Mouse (Mus musculus) skeletal muscle tissue, postnatal 0 days (tissue): Measurements from ENCODE around the gene Hint2. TPM values are rescaled to one million over a fixed set of nuclear protein-coding genes. Genes with fewer than 3 reads are reported as not detected.

Experiments
- microRNA-seq, 2 experiments: library from miRNA; unstranded; fragments of <30 nt; microRNA quantifications; one replicate each; pipeline ENCODE4; 2016
- polyA plus RNA-seq: library from polyadenylated mRNA; unstranded; fragments of >200 nt; fragmentation: Nextera tagmentation; extraction: Ambion mirVana; gene quantifications from 2 replicates; pipeline ENCODE4 v1.2.1, GENCODE M21; 2015

Gene Hint2
- polyA plus RNA-seq = 205 and 218 TPM in 2 replicates

DNA sequence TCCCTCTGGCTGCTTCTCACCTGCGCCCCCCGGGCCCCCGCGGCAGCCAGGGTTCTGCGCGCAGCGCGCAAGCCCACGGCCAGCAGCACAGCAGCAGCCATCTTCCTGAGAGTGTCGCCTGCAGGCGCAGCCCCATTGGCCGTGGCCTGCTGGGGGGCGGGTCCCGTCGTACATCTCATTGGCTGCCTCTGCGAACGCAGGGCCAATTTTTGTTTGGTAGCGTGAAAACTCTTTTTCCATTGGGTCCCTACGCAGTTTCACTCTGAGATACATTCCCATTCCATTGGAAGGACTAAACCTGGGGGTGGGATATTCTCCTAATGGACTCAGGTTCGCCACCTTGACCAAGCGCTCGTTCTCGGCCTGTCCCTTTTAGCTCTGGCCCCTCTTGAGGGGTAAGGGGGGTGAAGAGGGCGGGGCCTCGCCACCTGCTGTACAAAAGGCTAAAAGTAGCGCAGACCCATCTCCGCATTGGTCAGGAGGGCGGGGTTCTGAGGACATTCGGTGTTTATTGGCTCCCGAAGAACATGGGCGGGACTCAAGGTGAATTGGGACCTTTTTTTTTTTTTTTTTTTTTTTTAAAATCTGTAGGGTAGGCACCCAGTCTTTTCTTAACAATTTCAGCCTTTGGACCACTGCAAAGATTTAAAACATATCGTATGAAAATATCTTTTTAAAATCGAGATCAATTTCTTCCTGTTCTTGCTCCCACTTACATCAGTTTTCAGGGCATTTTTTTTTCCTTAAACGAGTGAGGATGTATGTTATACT, at the start of gene Hint2:
Gene Hint2, minus strand, starts transcription at position 128 of the 771 bp plus-strand sequence.

DNA sequence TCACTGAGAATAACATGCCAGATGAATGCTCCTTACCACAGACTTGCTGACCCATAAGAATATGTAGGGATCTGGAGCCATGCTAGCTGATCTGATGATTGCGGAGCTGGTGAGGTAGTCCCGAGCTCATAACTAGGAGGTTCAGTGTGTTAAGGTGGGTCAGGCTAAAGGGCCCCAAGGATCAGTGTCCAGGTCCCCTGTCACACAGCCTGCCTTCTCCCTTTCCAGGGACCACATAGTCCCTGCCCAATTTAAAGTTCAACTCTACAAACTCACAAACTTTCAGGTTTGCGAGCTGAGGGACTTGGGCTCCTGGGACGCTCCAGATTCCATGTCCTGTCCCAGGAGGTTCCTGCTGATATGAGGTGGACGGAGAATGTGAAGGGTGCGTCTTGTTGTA, 44.4 kb upstream of the Hint2 start, which contains the start of gene Olfr70:
Gene Olfr70, minus strand, starts transcription at position 101 of the 400 bp plus-strand sequence.

DNA sequence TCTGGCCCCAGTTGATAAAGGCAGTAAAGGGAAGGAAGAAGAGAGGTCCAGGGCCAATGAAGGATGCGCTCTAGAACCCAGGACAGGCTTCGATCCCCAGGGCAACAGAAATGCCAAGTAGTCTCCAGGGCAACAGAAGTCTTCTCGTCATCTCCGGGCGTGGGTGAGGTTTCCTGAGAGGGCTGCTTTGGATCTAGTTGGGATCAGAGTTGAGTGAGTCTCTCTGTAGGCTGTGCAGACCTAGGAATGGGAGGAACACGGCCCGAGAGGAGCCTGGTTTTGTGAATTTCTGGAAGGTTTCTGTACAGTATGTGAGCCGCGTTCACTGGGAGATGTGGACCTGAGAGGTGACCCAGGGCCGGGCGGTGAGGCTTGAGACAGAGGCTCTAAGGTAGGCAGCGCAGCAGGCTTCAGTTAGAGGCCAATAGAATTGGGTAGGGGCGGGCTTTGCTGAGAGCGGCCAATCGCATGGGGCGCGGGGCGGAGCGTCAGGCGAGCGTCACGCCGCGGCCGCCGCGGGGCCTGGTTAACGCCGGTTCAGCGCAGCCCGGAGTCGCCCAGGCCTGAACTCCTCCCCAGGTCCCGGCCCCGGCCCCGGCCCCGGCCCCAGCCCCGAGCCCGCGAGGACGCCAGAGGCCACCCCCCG, 12.6 kb upstream of the Hint2 start, which contains the start of the genes Tmem8b and Fam221b:
Gene Tmem8b, plus strand, starts transcription at position 190 of the 646 bp plus-strand sequence.
Gene Fam221b, minus strand, starts transcription at position 364 of the 646 bp plus-strand sequence.

DNA sequence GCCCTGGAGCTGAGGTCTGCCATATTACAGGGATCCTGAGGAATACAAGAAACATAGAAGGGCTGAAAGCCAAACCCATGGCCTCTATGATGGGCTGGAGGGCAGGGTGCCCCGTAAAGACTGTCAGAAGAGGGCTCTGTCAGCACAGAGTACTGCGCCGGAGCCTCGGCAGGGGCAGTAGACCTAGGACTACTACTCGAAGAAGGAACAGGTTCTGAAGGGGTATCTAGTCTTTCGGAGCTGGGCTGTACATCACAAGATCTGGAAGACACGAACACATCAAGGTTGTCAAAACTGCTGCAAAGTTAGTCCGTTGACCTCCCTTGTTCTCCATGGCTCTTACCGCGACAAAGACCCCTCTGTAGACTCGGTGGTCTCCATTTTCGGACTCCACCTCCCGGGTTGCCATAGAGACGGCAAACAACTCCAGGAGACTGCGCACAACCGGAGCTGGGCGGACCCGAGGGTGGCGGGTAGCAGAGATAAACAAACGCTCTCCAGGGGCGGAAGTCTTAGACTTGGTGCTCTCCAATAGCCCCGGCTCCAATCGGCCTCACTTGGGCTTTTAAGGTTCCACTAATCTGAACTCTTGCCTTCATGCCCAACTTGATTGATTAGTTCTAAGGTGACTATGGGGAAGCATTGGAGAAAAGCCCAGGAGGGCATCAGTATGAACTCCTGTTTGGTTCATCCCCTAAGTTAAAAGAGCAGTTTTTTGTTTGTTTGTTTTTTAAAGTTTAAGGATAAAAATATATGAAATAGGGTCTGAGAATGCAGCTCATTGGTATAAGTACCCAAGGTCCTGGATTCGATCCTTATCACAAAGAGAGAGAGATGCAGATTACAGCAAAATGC, 2.9 kb downstream of the Hint2 start, which contains the start of gene Spag8:
Gene Spag8, minus strand, starts transcription at position 434 of the 855 bp plus-strand sequence.

DNA sequence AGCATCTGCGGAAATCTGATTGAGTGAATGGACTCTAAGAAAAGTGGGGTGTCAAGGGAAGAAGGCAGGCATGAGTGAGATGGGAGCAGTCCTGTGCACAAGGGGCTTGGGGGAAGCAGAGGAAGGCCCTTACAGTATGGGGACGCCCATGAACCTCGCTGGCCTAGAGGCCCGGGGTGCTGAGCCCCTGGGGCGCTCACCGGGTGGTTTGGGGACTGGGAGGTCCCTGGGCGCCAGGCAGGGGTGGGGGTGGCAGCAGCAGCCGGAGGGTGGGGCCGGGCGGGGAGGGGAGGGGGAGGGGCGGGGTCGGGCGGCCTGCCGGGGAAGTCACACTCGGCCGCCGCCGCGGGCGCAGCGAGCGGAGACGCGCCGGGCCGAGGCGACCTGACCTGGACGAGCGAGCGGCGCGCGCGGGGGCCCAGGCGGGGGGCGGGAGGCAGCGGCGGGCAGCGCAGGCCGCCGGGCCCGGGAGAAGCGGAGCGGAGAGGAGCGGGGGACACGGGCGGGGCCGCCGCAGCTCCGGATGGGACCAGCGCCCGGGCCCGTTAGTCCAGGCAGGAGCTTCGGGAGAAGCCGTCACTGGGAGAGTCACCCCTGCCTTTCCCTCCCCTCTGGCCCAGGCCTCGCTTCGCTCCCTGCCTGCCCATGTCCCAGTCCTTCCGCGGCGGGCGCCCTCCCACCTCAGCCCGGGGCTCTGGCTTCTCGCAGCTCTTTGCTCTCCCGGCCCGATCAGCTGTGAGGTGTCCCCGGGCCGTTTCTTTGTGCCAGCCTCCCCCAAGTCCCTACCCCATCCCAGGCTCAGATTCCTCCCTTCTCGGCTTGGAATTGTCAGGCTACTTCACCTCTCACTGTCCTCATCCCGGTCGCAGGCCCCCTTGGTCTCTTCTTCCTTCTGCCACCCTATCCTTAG, 25.0 kb downstream of the Hint2 start, which contains the start of gene Npr2:
Gene Npr2, plus strand, starts transcription at position 890 of the 910 bp plus-strand sequence.

Small RNAs within 50 kb of the gene (microRNA-seq; reads per million reads assigned to microRNA genes)
- 0.10 to 0.21 reads per million in 2 experiments for gene Gm25262

Other genes starting within 250 kb of the Hint2 start
- not detected in 2 replicates for gene Fam166b, start 227.3 kb downstream of the Hint2 start, polyA plus RNA-seq
- 5.8 and 7.2 TPM in 2 replicates for gene Tesk1, start 214.5 kb downstream of the Hint2 start, polyA plus RNA-seq
- gene Cd72, start 201.8 kb downstream of the Hint2 start, polyA plus RNA-seq = 1.7 and 1.9 TPM in 2 replicates
- gene Sit1, start 172.7 kb downstream of the Hint2 start, polyA plus RNA-seq = not detected in 2 replicates
- gene Ccdc107, start 163.6 kb downstream of the Hint2 start, polyA plus RNA-seq = 56.6 and 56.9 TPM in 2 replicates
- 7.0 and 7.9 TPM in 2 replicates for gene Arhgef39, start 156.8 kb downstream of the Hint2 start, polyA plus RNA-seq
- 0.59 and 0.61 TPM in 2 replicates for gene Car9, start 149.5 kb downstream of the Hint2 start, polyA plus RNA-seq
- 10,111 and 10,503 TPM in 2 replicates for gene Tpm2, start 132.7 kb downstream of the Hint2 start, polyA plus RNA-seq
- 73.8 and 82.0 TPM in 2 replicates for gene Creb3, start 94.1 kb downstream of the Hint2 start, polyA plus RNA-seq
- gene Tln1, start 93.8 kb downstream of the Hint2 start, polyA plus RNA-seq = 49.9 and 55.4 TPM in 2 replicates
- gene Rgp1, start 77.8 kb downstream of the Hint2 start, polyA plus RNA-seq = 10.9 and 16.0 TPM in 2 replicates
- 10.1 and 10.5 TPM in 2 replicates for gene Gba2, start 77.6 kb downstream of the Hint2 start, polyA plus RNA-seq
- 0.72 and 0.85 TPM in 2 replicates for gene Msmp, start 72.0 kb downstream of the Hint2 start, polyA plus RNA-seq
- 11.0 and 11.8 TPM in 2 replicates for gene Npr2, start 24.5 kb downstream of the Hint2 start, polyA plus RNA-seq
- gene Spag8, start 2.9 kb downstream of the Hint2 start, polyA plus RNA-seq = 0.16 TPM in 1 of 2 replicates, not detected in the other
- 3.4 and 4.4 TPM in 2 replicates for gene Tmem8b, start 12.5 kb upstream of the Hint2 start, polyA plus RNA-seq
- 3.3 and 4.2 TPM in 2 replicates for gene Fam221b, start 12.7 kb upstream of the Hint2 start, polyA plus RNA-seq
- gene Olfr70, start 44.3 kb upstream of the Hint2 start, polyA plus RNA-seq = not detected in 2 replicates
- gene Olfr71, start 53.8 kb upstream of the Hint2 start, polyA plus RNA-seq = not detected in 2 replicates
- 5.8 and 8.3 TPM in 2 replicates for gene Hrct1, start 70.7 kb upstream of the Hint2 start, polyA plus RNA-seq
- 1.2 and 1.4 TPM in 2 replicates for gene Spaar, start 73.6 kb upstream of the Hint2 start, polyA plus RNA-seq
- not detected in 2 replicates for gene Olfr159, start 114.5 kb upstream of the Hint2 start, polyA plus RNA-seq
- gene Olfr156, start 167.4 kb upstream of the Hint2 start, polyA plus RNA-seq = not detected in 2 replicates
- gene Olfr157, start 183.7 kb upstream of the Hint2 start, polyA plus RNA-seq = not detected in 2 replicates
- not detected in 2 replicates for gene Olfr155, start 195.1 kb upstream of the Hint2 start, polyA plus RNA-seq
- 10.0 and 10.3 TPM in 2 replicates for gene Reck, start 219.1 kb upstream of the Hint2 start, polyA plus RNA-seq